Mouse (Mus musculus): ENCODE data around the gene Slc22a1.

GRCm38 (mm10) chr17:12660572-12661260 is 14.9 kb downstream of the Slc22a1 start:
- TF ChIP-seq CTCF (IDR thresholded peaks at IDR 0.05; ENCODE audit: control insufficient read depth, insufficient read depth, low read length) = no peak
- TF ChIP-seq POLR2A (IDR thresholded peaks at IDR 0.05; ENCODE audit: borderline replicate concordance, control insufficient read depth, low read depth, low read length) = no peak
